Mouse (Mus musculus): Measurements from ENCODE around the gene Zfp787.

DNA sequence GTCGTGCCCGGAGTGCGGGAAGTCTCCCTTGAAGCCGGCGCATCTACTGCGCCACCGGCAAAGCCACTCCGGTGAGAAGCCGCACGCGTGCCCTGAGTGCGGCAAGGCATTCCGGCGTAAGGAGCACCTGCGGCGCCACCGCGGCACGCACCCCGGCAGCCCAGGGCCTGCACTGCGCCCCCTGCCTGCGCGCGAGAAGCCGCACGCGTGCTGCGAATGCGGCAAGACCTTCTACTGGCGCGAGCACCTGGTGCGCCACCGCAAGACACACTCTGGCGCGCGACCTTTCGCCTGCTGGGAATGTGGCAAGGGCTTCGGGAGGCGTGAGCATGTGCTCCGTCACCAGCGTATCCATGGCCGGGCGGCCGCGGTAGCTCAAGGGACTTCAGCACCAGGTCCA, 33.7 kb upstream of the Zfp787 start:
- no peak for TF ChIP-seq CTCF (conservative IDR thresholded peaks at IDR 0.05; ENCODE audit: low read length)
- TF ChIP-seq POU5F1 (IDR thresholded peaks at IDR 0.05; ENCODE audit: borderline replicate concordance, low read length) = no peak
- no peak for TF ChIP-seq NANOG (IDR thresholded peaks at IDR 0.05; ENCODE audit: borderline replicate concordance, low read length)
